Mouse (Mus musculus): ENCODE measurements at regions not wholly inside any gene's neighbourhood (a gene's known extent, or its start where the extent isn't known, plus 50 kb on each side); places are given as distances from the start of the nearest gene placed in this dataset.

DNA sequence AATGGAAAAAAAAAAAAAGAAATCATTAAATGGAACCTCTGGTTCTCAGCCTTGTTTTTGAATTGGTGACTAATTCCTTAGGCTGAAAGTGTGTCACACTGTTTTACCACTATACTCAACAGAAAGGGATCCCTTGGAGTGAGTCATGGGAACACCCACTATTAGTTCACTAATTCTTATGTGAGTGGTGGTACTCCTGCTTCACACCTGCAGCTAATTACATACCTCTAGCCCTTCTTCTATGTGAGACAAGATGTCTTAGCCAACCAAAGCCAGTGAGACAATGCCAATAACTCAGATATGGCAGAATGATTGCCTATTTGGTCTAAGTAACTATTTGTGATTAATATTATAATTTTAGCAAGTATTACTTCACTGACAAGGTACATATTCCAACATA lies 398.9 kb downstream of the Vps13c start:
- intact Hi-C loops (cut with DNase I), result no loop called here
- DNase-seq (ENCODE audit: low spot score in 2 of 2), result no peak

DNA sequence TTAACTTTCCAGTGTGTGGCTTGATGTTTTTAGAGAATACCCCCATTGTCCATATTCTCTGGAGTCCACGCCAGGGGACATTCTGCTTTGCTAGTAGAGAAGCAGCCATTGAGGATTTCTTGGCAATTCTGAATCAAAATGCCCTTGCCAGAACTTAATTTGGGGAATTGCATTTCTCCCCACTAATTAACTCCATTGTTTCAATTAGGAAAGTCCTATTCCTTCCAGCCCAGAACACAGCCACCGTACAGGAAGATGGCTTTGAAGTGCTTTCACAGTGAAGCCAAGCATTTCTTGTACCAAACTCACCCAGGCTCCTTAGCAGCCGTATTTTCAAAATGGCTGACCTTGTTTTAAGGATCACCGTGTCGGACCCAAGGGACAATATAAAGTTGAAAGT lies 399.4 kb downstream of the Vps13c start:
- intact Hi-C loops (cut with DNase I), result no loop called here
- DNase-seq (ENCODE audit: low spot score in 2 of 2), result peak in 1 of 2 experiments; percentile 32

DNA sequence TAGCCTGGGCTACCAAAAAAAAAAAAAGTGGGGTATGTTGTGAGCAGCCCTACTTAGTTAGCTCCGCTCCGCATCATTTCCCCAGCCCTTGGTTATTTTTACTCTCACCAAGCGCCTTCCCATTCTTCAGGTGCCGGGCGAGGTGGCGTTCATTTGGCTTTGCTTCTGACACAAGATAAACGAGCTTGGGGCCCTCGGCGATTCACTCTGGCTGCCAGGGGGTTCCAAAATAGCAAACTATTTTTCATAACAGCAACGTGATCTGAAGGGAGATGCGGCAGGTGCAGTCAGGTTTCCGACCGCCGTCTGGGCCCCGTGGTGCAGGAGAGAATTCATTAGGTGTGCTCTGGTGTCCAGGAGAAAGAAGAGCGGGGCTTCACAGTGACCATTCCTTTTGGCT lies 403.6 kb upstream of the Rora start:
- intact Hi-C loops (cut with DNase I), result loop anchor here (10.0 kb wide), 1 partner anchor 465 kb away; no protein-coding TSS in a partner anchor
- DNase-seq (ENCODE audit: low spot score in 2 of 2), result no peak

DNA sequence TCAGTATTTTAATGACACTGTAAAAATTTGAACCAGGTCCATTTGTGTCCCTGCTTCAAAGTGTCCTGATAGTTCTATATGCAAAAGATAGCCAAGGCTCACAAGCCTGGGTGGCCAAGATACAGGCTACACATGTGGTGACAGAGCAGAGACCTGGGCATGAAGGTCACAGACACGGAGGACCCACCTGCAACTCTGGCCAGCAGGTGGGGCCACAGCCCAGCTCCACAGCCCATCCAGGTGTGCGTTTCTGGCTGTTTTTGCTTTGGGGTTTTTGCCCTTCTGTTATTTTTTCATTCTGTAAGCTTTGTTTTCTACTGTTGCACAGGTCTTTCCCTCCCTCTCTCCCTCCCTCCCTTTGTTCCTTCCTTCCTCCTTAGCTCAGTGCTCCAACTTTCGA lies 399.4 kb upstream of the Rora start:
- no peak for DNase-seq (ENCODE audit: low spot score in 2 of 2)
- intact Hi-C loops (cut with DNase I), result loop anchor here (10.0 kb wide), 1 partner anchor 461 kb away; no protein-coding TSS in a partner anchor

DNA sequence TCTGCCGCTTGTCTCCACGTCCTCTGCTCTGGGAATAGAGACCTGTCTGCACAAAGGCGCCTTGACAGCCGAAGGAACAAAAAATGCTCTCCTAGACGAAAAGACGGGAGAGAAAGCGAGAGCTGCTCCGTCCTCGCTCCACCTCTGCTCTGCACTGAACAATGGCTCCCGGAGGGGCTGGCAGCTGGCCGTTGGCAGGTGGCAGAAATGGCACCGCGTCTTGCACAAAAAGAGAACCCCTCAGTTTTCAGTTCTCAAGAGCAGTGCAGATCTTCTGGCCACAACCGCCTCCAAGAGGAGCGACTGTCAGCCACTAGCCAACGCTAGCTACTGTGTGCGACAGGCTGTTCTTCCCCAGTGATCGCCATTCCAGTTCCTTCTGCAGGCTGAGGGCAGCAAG lies 385.0 kb upstream of the Rora start:
- peak; percentile 2 to 10 for DNase-seq (ENCODE audit: low spot score in 2 of 2)
- intact Hi-C loops (cut with DNase I), result no loop called here

DNA sequence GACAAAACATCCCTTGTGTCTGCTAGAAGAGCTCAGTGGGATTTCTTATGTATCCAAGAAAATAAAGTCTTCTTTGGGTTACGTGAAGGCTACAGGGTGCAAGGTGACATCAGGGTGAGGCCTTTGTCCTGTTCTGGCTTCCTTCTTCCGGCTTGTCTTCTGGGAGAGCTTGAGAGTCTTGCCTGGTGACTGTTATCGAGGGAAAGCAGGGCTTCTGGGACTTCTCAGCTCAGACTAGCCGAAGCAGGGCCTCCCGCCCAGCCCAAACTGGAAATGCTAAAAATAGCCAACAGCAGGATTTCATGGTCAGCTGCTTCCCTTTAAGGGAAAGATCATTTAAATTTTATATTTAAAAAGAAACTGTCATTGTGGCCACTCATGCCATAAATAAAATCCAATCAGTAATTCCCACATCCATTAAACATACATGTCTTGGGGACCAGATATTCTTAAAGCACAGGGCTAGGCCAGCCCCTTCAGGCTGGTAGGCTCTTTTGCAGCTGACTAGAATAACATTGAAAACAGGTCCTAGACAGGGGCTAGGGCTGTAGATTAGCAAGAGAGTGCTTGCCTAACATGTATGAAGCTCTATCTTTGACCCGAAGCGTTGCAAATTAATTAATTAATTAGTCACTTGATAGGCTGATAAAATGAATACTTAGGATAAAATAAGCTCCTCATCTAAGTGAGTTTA lies 351.2 kb upstream of the Rora start:
- intact Hi-C loops (cut with DNase I), result no loop called here

DNA sequence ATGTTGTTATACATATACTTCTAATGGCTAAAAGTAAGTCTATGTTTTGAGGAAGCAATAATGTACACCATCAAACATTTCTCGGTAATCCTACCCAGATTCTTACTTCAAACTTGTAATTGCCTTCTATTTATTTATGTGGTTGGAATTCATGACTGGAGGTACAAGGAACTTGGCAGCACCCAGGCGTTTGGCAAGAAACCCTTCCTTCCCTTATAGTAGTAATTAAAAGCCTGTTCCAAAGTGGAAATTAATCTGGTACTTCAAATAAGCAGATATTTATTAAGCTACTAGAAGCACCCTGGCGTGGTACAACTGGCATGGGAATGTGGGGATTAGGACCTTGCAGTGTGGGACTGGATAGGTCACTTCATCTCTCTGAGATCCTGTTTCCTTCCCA lies 322.9 kb upstream of the Rora start:
- no peak for DNase-seq (ENCODE audit: low spot score in 2 of 2)
- intact Hi-C loops (cut with DNase I), result no loop called here

More for the DNA sequence above, 351.2 kb upstream of the Rora start:
- peak in 1 of 2 experiments; percentile 17 for DNase-seq (ENCODE audit: low spot score in 2 of 2)

DNA sequence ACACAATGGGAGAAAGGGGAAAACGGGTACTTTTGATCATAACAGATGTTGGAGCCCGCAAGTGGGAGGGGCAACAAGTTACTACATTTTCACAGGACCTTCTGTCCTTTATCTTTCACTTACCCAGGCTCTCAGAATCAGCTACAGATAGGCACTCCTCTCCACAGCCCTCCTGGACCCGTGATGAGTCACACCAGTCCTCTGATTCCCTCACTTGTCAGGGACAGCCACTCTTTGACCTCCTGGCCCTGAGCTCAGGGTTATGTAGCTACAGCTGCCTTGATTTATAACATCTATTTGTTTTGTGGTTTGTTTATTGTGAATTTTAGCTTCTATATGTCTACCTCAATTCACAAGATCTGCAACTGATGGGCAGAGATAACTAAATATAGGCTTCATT lies 312.7 kb upstream of the Rora start:
- DNase-seq (ENCODE audit: low spot score in 2 of 2), result no peak
- intact Hi-C loops (cut with DNase I), result no loop called here

DNA sequence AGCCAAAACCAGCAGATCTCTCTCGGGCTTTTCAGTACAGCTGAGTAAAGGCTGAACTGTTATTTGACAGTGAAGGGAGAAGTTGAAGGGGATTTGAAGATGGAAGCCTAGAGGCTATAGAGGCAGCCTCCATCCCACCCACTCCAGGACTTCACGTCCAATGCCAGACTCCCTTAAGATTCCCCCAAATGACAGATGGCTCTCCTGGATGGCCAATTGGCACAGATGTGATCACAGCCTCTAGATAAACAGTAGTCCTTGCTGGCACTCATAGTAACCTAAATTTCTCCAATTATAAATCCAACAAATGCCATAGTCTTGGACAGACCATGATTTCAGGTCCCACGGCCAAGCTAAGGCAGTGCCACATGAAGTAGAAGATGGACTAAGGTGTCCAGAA lies 312.1 kb upstream of the Rora start:
- no peak for DNase-seq (ENCODE audit: low spot score in 2 of 2)
- intact Hi-C loops (cut with DNase I), result no loop called here

DNA sequence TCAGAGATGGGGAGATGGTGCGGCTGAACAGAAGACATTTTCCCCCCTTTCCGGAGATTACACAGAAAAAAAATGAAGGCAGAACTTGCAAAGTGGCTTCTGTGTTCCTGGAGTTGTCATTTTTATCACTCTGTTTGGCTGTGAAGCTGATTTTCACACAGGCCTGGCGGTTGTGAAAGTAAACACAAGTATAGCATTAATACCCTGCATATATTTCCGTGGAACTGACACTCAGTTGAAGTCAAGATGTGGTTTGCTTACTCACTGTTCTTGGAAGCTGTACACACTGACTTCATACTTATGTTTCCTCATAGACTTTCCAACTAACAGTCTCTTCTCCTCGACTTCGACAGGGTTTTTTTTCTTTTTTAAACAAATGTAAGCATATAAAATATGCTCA lies 306.2 kb upstream of the Rora start:
- intact Hi-C loops (cut with DNase I), result no loop called here
- peak; percentile 35 to 85 for DNase-seq (ENCODE audit: low spot score in 2 of 2)

DNA sequence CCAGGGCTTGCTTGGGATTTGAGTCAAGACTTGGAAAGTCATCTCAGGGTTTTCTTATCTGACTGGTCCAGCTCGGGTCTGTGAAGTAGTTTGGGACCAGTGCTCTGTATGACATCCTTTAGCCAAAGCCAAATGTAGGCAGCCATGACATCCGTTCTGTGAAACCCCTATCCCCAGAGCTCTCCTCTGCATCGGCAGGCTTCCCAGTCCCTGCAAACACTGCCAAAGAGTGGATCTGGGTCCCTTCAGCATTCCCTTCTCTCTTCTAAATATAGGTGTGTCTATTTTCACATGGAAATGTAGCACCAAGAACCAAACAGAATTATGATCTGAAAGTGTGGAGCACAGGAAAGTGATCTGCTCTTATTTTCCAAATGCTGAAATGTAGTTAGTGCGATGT lies 302.1 kb upstream of the Rora start:
- DNase-seq (ENCODE audit: low spot score in 2 of 2), result peak in 1 of 2 experiments; percentile 17
- intact Hi-C loops (cut with DNase I), result loop anchor here (10.0 kb wide), 1 partner anchor 237 kb away; no protein-coding TSS in a partner anchor

DNA sequence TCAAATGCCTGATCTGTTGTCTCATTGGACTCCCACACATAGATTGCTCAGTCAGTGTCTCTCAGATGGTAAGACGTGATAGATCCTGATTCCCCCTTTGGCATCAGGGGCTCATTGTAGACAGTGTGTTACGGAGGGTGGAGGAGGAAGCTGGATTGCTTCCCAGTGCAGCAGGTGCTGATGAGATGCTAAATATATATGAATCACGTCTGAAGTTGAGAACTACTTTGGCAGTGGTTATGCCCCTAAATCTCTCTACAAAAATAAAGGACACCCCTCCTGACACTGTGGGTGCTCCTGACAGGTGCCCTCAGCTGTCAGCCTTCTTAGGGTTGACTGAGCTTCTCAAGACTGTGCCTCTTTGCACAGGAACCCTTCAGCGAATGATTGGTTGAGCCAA lies 299.1 kb upstream of the Rora start:
- DNase-seq (ENCODE audit: low spot score in 2 of 2), result peak in 1 of 2 experiments; percentile 65
- intact Hi-C loops (cut with DNase I), result loop anchor here (10.0 kb wide), 1 partner anchor 240 kb away; no protein-coding TSS in a partner anchor

DNA sequence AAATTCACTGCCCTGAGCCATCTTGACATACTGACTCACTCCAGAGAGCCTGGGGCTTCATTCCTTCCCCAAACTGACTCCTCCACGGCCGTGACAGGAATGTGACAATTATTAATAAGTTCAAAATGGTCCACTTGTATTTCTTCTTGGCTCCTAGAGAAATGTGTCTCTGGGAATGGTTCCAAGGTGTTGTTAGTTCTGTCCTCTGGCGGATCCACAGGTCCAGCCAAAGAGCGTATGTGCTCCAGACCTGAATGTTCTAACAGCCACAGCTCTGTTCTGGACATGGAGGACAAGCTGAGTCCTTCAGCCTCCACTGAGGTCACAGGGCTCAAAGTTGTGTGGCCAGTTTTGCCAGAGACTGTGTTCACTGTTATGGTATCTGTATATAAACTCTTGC lies 297.5 kb upstream of the Rora start:
- DNase-seq (ENCODE audit: low spot score in 2 of 2), result no peak

DNA sequence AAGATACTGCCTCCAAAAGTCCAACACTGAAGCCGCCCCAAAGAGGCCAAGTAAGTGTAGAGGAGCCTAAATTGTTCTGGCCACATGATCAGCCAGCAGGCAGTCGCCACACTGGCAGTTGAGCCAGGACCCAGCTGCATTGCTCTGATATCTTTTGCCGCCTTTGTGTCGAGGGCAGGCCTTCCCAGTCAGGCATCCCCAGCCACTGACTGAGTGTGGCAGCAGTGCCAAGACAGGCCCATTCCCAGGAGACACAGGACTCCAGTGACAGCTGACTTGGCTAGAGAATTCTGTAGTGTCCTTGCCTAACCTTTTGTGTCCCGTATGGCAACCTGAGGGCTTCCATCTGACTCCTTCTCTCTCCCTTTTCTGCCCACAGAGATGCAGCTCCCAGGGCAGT lies 296.4 kb upstream of the Rora start:
- intact Hi-C loops (cut with DNase I), result loop anchor here (10.0 kb wide), 1 partner anchor 242 kb away; no protein-coding TSS in a partner anchor

More for the DNA sequence above, 297.5 kb upstream of the Rora start:
- intact Hi-C loops (cut with DNase I), result loop anchor here (10.0 kb wide), 1 partner anchor 241 kb away; no protein-coding TSS in a partner anchor

DNA sequence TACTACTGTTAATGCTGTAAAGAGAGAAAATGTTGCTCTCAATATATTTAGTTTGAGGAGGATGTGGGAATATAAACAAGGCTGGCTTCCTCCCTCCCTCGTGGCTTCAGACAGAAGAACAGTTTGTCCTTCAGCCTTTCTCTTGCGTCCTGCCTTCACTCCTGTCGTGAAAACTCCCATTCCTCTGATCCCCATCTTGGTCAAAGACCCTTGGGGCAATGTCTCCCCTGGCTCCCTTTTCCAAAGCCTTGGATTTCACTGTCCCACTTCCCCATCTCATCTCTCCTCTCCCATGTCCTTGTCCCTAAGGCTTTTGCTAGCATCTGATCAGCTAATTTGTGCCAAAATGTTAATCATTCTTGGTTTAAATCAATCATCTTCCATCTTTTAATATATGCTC lies 286.6 kb upstream of the Rora start:
- intact Hi-C loops (cut with DNase I), result no loop called here
- no peak for DNase-seq (ENCODE audit: low spot score in 2 of 2)

More for the DNA sequence above, 296.4 kb upstream of the Rora start:
- DNase-seq (ENCODE audit: low spot score in 2 of 2), result peak in 1 of 2 experiments; percentile 13

DNA sequence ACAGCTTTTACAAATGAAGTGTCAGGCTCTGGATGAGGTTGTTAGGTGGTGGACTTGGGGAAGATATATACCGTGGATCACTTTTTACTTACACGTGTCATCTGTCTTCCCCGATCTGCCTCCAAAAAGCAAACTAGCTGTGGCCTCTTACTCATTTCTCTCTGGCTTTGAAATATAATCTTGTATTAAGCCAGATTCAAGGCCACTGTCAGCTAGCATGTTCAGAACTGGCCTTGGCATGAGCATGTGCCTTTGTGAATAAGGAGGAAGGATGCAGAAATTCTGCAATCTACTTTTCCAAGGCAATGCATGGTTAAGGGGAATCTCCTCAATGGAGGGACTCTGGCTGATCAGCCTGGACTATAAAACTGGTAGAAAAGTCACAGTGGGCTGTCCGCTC lies 286.0 kb upstream of the Rora start:
- intact Hi-C loops (cut with DNase I), result no loop called here
- DNase-seq (ENCODE audit: low spot score in 2 of 2), result no peak

DNA sequence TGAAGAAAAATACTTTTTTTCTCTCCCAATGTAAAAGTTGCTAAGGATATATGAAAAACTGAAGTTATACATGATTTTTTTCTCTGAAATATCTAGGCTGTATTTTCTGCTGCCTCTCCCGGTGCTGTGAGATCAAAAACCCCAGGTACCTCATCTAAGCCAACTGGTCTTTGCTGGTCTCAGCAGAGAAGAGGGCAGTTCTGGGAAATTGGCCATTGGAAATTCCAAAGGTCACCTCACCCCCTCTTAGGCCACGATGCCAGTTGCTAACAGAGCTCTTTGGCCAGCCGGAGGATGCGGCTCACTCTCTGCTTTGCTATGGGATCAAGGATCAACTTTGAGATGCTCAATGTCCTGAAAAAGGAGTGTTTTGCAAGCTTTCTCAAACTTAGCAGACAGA lies 280.9 kb upstream of the Rora start:
- no peak for DNase-seq (ENCODE audit: low spot score in 2 of 2)
- intact Hi-C loops (cut with DNase I), result no loop called here

DNA sequence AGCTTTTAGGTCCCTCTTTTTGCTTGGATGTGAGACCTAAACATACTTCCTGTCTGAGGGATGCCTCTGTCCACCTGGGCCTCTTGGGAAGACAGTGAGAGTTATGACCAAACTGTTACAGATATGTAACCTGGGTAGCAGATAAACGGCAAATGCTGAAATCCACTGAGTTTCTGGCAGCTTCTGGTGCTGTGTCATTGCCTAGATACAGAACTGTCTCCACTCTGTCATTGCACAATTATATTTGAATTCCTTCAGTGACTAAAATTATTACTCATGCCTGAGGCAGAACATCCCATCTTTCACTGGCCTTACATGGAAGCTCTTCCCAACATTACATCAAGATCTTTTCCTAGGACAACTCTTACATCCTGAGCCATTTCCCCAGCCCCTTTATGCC lies 277.4 kb upstream of the Rora start:
- DNase-seq (ENCODE audit: low spot score in 2 of 2), result no peak
- intact Hi-C loops (cut with DNase I), result no loop called here

DNA sequence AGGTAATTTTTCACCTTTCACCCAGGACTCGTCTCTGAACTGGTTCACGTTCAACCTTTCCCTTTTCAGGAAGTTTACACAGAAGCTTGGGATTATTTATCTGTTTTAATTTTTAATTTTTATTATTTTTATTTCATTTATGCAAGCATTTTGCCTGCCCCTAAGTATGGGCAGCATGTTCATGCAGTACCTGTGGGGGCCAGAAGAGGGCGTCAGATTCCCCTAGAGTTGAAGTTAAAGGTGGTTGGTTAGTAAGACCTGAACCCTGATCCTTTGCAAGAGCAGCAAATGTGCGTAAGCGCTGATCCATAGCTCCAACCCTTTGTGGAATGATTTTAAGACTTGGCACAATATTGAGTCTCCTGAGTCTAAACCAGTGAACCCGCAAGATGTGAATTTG lies 271.7 kb upstream of the Rora start:
- intact Hi-C loops (cut with DNase I), result no loop called here
- DNase-seq (ENCODE audit: low spot score in 2 of 2), result no peak

DNA sequence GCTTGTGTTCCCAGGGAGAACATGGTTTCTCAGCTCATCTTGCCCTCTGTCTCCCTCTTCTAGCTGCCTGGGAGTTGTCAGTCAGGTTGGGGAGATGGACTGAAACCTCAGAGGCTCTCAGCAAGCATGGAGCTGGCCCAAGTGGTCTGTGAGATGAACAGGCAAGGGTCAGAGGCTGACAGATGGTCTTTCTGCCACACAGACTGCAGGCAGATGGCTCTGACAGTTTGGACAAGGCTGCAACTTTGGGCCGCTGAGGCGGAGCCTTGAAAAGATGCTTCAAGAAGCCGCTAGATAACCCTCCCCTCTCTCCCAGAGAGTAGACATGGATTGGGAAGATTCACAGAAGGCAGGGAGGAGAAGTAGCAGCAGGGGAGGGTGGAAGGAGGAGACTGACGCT lies 252.7 kb upstream of the Rora start:
- no peak for DNase-seq (ENCODE audit: low spot score in 2 of 2)

DNA sequence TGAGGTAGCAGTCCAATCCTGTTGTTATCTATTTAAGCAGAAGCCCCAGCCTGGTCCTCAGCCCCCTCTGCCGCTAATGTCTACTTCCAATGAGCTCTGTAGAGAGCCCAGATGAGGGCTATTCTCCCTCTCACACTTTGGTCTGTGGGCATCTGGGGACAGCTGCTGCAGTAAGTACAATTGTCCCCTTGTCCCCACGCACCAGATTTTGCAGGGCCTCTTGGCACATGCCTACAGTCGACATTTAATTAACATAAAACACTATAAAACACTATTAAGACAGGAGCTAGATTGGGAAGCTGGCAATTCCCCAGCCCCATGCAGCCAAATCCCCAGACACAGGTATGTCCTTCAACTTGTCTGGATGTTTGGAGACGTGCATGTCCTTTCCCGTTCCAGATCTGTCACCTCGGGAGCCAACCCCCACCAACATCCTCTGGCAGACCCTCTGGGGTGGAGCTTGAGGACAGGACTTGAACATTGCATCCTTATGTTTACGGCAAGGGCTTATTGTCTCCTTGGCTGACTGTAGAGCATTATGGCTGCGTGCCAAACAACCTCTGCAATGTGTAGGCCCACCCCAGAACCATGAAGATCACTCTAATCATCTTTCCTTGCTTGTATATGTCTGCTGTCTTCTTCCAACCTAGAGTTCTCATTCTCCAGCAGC lies 251.3 kb upstream of the Rora start:
- intact Hi-C loops (cut with DNase I), result loop anchor here (2.0 to 5.0 kb wide), 2 partner anchors 252 to 385 kb away; no protein-coding TSS in a partner anchor
- DNase-seq (ENCODE audit: low spot score in 2 of 2), result peak; percentile 13 to 68

More for the DNA sequence above, 252.7 kb upstream of the Rora start:
- intact Hi-C loops (cut with DNase I), result loop anchor here (5.0 kb wide), 1 partner anchor 384 kb away; no protein-coding TSS in a partner anchor

All from left cerebral cortex, postnatal 25 days (tissue).